Mouse (Mus musculus): ENCODE data around the gene Mrgprb3. TPM values are rescaled to one million over a fixed set of nuclear protein-coding genes. Genes with fewer than 3 reads are reported as not detected.

The Mrgprb3 gene
- not detected in 2 replicates for polyA plus RNA-seq (2014; fragmentation: Nextera tagmentation; extraction: Ambion mirVana)

- no peaks in the 10 kb centered on the region; the same call in 1 of the 2 replicates for H3K9me3 ChIP-seq (ENCODE audit: control insufficient read depth, low read depth, low read length)
- WGBS, result 94% methylated on average over 2 of the region's 2 CpGs
These were observed at the start of gene Mrgprb3 for GRCm38 (mm10) chr7:48643711-48644110. Gene Mrgprb3 (minus strand): TSS chr7:48643811.

More at GRCm38 (mm10) chr7:48643711-48644110, at the start of gene Mrgprb3:
- Histone ChIP-seq H3K4me3 (ENCODE audit: low read depth, low read length) (no peak within 1 kb of the TSS), H3K36me3 (ENCODE audit: control insufficient read depth, insufficient read depth, low read length) (no peaks in the 10 kb centered on the region), H3K9ac (replicated peaks; ENCODE audit: low read depth, low read length) (no peak within 1 kb of the TSS), H3K27ac (ENCODE audit: low read length) (no peak within 1 kb of the TSS), H3K4me1 (ENCODE audit: control insufficient read depth, insufficient read depth, low read length) (no peaks in the 10 kb centered on the region), H3K27me3 (ENCODE audit: control insufficient read depth, insufficient read depth, low read length) (no peaks in the 10 kb centered on the region), H3K4me2 (replicated peaks; ENCODE audit: low read depth, low read length) (no peak within 1 kb of the TSS)
- no peak for ATAC-seq (ENCODE audit: insufficient number of reproducible peaks, insufficient read depth, low FRiP score, low read depth)

Other genes starting within 250 kb of the Mrgprb3 start
- not detected in 2 replicates for gene Mrgprb1, start 187.5 kb downstream of the Mrgprb3 start, polyA plus RNA-seq (2014; fragmentation: Nextera tagmentation; extraction: Ambion mirVana)
- gene Mrgprx2, start 144.5 kb downstream of the Mrgprb3 start, polyA plus RNA-seq (2014; fragmentation: Nextera tagmentation; extraction: Ambion mirVana), result not detected in 2 replicates
- not detected in 2 replicates for gene Mrgprb2, start 85.7 kb downstream of the Mrgprb3 start, polyA plus RNA-seq (2014; fragmentation: Nextera tagmentation; extraction: Ambion mirVana)
- 34.6 and 38.0 TPM in 2 replicates for gene Zdhhc13, start 145.2 kb upstream of the Mrgprb3 start, polyA plus RNA-seq (2014; fragmentation: Nextera tagmentation; extraction: Ambion mirVana)
- gene Csrp3, start 204.2 kb upstream of the Mrgprb3 start, polyA plus RNA-seq (2014; fragmentation: Nextera tagmentation; extraction: Ambion mirVana), result 0.29 and 0.41 TPM in 2 replicates
- 23.6 and 25.5 TPM in 2 replicates for gene E2f8, start 237.8 kb upstream of the Mrgprb3 start, polyA plus RNA-seq (2014; fragmentation: Nextera tagmentation; extraction: Ambion mirVana)

Measured in stomach, embryonic 14.5 days (tissue).